Mouse (Mus musculus) intestine, postnatal 0 days (tissue): ENCODE measurements around the gene 1700037H04Rik. TPM values are rescaled to one million over a fixed set of nuclear protein-coding genes. Genes with fewer than 3 reads are reported as not detected.
A peak's percentile ranks its signal among the peaks of the same experiment; 100 is the strongest.

Experiments used
- ATAC-seq: fragments of 200-750 bp; cut with Nextera tagmentation; 2 replicates; pipeline ENCODE4 v1.8.0; 2017; ENCODE audit warnings: mild to moderate bottlenecking, moderate TSS enrichment, moderate library complexity
- H3K27ac ChIP-seq: fragments of 300-500 bp; sonication (generic); 2 replicates; pipeline ENCODE4 v1.5.1; 2014; ENCODE audit warnings: mild to moderate bottlenecking, low read depth, low read length, moderate library complexity
- H3K27me3 ChIP-seq: fragments of 300-500 bp; sonication (generic); replicated peaks from 2 replicates; pipeline ENCODE4 v1.6.1; 2014; ENCODE audit warnings: low read length, mixed read lengths; ENCODE audit not compliant: control insufficient read depth, insufficient read depth
- H3K36me3 ChIP-seq: fragments of 300-500 bp; sonication (generic); 2 replicates; pipeline ENCODE4 v1.6.1; 2014; ENCODE audit warnings: mild to moderate bottlenecking, moderate library complexity; ENCODE audit not compliant: control insufficient read depth, insufficient read depth
- H3K4me1 ChIP-seq: fragments of 300-500 bp; sonication (generic); replicated peaks from 2 replicates; pipeline ENCODE4 v1.6.1; 2014; ENCODE audit warnings: antibody characterized with exemption, low read length, mixed read lengths; ENCODE audit not compliant: control insufficient read depth, insufficient read depth
- H3K4me2 ChIP-seq: fragments of 300-500 bp; sonication (generic); replicated peaks from 2 replicates; pipeline ENCODE4 v1.6.1; 2014; ENCODE audit warnings: low read depth, mild to moderate bottlenecking, moderate library complexity
- H3K4me3 ChIP-seq: fragments of 300-500 bp; sonication (generic); 2 replicates; pipeline ENCODE4 v1.5.1; 2014; ENCODE audit warnings: low read depth, low read length
- H3K9ac ChIP-seq: fragments of 300-500 bp; sonication (generic); 2 replicates; pipeline ENCODE4 v1.6.1; 2014; ENCODE audit warnings: mild to moderate bottlenecking, low read depth, low read length
- H3K9me3 ChIP-seq: fragments of 300-500 bp; sonication (generic); 2 replicates; pipeline ENCODE4 v1.6.1; 2016; ENCODE audit warnings: mixed run types; ENCODE audit not compliant: control insufficient read depth
- CTCF ChIP-seq: sonication (generic); IDR thresholded peaks from 2 replicates; pipeline ENCODE4 v1.5.1; 2016; ENCODE audit warnings: low read depth, mild to moderate bottlenecking, control low read depth, antibody characterized with exemption, moderate library complexity
- WGBS: fragments of 180-500 bp; shearing (Covaris S2); extraction: QIAGEN DNeasy Blood & Tissue Kit; methylation state at CpG from one replicate; pipeline ENCODE4 v1.1.7; 2014; 5-methylcytosine and 5-hydroxymethylcytosine counted together
- polyA plus RNA-seq: library from polyadenylated mRNA; unstranded; fragments of >200 nt; fragmentation: Nextera tagmentation; extraction: Ambion mirVana; gene quantifications from 2 replicates; pipeline ENCODE4 v1.2.1, GENCODE M21; 2015

The 1700037H04Rik gene
- polyA plus RNA-seq, 1 experiment from 2014 or later, result 145 TPM

DNA sequence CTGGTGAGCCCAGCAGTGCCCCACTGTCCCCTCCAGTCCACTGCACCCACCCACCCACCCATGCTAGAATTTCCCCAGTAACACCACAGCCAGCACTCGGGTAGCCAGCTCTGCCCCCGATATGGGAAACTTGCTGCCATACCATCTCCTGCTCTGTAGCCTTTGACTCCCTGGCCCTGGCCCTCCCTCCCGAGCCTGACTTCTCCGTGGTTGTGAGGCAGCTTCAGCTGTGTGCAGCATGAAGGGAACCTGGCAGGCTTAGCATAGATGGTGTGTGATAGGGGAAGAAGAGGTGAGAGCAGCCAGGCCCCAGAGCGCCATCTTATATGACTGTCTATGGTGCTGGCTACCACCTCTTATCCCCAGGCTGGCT lies 19.4 kb downstream of the 1700037H04Rik start:
- Histone ChIP-seq H3K36me3 (peaks cover 12% of the 10 kb centered on the region; the same call in 1 of the 2 replicates), H3K27me3 (no peaks in the 10 kb centered on the region), H3K4me1 (no peaks in the 10 kb centered on the region), H3K9me3 (no peaks in the 10 kb centered on the region), H3K9ac (no peak overlapping the region), H3K4me2 (no peak overlapping the region), H3K4me3 (no peak overlapping the region), H3K27ac (0 out of 2 replicates have a peak overlapping the region, but pooled peaks have one; percentile 24)
- ATAC-seq, result no peak
- no peak for TF ChIP-seq CTCF
- WGBS, result 55% methylated on average over 5 of the region's 5 CpGs

DNA sequence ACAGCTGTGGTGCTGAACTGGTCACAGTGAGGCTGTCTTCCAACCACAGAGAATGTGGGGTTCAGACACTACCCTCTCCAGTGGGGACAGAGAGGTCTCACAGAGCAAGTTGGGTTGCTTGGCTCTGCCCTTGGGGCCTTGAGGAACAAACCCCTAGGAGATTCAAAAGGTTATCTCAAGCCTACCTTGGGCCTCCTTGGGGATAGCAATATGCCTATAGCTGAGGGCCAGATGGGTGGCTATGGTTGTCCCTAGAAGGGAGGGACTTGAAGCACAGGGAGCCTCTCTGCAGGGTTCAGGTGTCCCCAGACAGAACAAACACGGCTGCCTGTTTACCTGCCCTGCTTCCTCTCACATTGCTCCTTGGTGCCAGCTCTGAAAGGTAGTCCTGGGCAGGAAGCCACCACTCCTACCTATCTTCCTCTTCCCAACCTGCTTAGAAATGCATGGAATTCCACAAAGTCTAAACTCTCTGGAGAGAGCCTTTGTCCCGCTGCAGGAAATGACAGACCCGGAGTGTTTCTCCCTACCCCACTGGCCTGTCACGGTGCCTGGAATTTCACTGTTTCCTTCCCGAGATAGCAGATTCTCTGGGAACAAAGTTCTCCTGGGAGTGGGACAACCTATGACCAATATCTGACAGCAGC lies 19.9 kb downstream of the 1700037H04Rik start:
- peak; percentile 31 for ATAC-seq
- Histone ChIP-seq H3K36me3 (peaks cover 9% of the 10 kb centered on the region; the same call in 1 of the 2 replicates), H3K27me3 (no peaks in the 10 kb centered on the region), H3K9ac (no peak overlapping the region), H3K27ac (0 out of 2 replicates have a peak overlapping the region, but pooled peaks have one; percentile 24), H3K4me2 (no peak overlapping the region), H3K4me1 (no peaks in the 10 kb centered on the region), H3K9me3 (no peaks in the 10 kb centered on the region), H3K4me3 (no peak overlapping the region)
- TF ChIP-seq CTCF, result no peak
- 19% methylated on average over 5 of the region's 5 CpGs for WGBS

DNA sequence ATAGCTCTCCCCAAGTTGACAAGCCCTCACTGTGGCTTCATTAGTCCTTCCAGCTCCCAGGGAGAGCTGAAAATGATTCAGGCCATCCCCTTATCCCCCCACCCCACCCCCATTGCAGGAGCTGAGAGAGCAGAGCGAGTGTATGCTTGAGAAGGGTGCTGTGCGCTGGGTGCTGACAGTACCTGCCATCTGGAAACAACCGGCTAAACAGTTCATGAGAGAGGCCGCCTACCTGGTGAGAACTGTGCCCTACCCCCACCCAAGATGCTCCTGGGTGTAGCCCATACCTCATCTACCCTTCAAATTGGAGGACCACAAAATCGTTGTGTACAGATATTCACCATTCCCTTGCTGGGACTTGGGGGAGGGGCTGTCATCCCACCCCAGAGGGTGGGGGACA lies 20.6 kb downstream of the 1700037H04Rik start:
- Histone ChIP-seq H3K36me3 (peaks cover 1% of the 10 kb centered on the region; the same call in 1 of the 2 replicates), H3K27me3 (no peaks in the 10 kb centered on the region), H3K4me1 (no peaks in the 10 kb centered on the region), H3K4me2 (no peak overlapping the region), H3K9ac (no peak overlapping the region), H3K4me3 (no peak overlapping the region), H3K27ac (no peak overlapping the region), H3K9me3 (no peaks in the 10 kb centered on the region)
- no peak for TF ChIP-seq CTCF
- ATAC-seq, result no peak
- WGBS, result 89% methylated on average over 5 of the region's 5 CpGs

DNA sequence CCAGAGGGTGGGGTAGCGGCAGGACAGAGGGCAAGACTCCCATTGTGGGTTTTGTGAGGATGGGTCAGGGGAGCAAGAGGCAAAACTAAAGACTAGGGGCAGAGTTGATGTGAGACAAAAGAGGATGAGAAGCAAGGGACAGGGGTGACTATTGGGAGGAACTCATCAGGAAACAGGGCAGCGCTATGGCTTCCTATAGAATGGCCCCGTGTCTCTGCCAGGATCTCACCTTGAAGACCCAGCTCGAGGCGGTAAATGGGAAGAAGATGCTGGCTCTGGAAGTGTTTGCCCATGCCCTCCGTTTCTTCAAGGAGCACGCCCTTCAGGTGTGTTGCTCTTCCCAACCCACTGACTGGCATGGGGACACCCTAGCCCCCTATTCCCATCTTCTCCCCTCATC lies 21.1 kb downstream of the 1700037H04Rik start:
- ATAC-seq, result no peak
- 90% methylated on average over 7 of the region's 7 CpGs for WGBS
- H3K9ac ChIP-seq, result no peak overlapping the region
- no peaks in the 10 kb centered on the region for H3K27me3 ChIP-seq
- H3K4me3 ChIP-seq, result no peak overlapping the region
- H3K4me2 ChIP-seq, result no peak overlapping the region
- TF ChIP-seq CTCF, result no peak
- no peaks in the 10 kb centered on the region; the same call in 1 of the 2 replicates for H3K36me3 ChIP-seq
- H3K9me3 ChIP-seq, result no peaks in the 10 kb centered on the region
- H3K27ac ChIP-seq, result no peak overlapping the region
- no peaks in the 10 kb centered on the region for H3K4me1 ChIP-seq

DNA sequence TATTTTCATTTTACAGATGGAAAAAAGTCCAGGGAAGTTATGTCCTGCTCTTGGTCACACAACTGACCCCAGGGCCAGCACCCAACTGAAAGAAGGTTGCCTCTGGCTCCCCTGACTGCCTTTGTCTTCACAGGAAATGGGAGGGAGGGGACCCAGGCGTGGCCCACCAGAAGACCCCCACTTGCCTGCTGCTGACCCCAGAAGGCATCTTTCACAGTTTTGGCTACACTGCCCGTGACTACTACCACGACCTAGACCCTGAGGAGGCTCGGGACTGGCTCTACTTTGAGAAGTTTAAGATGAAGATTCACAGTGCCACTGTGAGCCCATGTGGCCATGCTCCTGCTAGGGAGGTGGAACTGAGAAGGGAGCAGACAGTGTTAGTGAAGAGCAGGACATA lies 21.6 kb downstream of the 1700037H04Rik start:
- no peak for ATAC-seq
- Histone ChIP-seq H3K27ac (no peak overlapping the region), H3K4me2 (no peak overlapping the region), H3K36me3 (no peaks in the 10 kb centered on the region; the same call in 1 of the 2 replicates), H3K9ac (no peak overlapping the region), H3K9me3 (no peaks in the 10 kb centered on the region), H3K4me3 (no peak overlapping the region), H3K4me1 (no peaks in the 10 kb centered on the region), H3K27me3 (no peaks in the 10 kb centered on the region)
- whole genome bisulfite sequencing, result 86% methylated on average over 4 of the region's 4 CpGs
- no peak for TF ChIP-seq CTCF

DNA sequence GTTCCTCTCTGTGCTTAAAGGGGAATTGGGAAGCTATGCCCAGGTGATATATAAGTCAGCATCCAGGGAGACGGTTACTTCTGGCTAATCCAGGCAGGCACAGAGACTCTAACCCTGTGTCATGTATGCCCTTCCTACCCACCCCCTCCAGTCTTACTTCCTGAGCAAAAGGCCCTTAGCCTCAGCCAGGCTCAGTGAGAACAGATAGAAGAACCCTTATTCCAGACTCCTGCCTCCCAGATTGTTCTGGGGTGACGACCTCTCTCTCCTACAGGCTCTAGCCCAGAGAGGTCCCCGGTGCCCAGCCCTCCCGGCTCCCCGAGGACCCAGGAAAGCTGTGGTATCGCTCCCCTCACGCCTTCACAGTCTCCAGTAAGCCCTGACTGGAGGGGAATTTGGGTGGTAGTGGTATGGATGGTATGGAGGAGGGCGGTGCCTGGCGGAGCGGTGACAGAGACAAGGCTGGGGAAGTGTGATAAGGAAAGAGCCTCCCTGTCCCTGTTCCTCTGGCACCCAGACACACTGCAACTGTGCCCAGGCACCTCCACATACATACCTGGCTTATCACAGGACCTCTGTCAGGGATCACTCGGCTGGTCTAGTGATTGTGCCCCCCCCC lies 24.3 kb downstream of the 1700037H04Rik start:
- H3K4me2 ChIP-seq, result no peak overlapping the region
- no peaks in the 10 kb centered on the region for H3K4me1 ChIP-seq
- no peak overlapping the region for H3K4me3 ChIP-seq
- no peak overlapping the region for H3K9ac ChIP-seq
- no peaks in the 10 kb centered on the region; the same call in 1 of the 2 replicates for H3K36me3 ChIP-seq
- H3K9me3 ChIP-seq, result no peaks in the 10 kb centered on the region
- no peak overlapping the region for H3K27ac ChIP-seq
- H3K27me3 ChIP-seq, result no peaks in the 10 kb centered on the region
- TF ChIP-seq CTCF, result no peak
- ATAC-seq, result no peak
- 58% methylated on average over 11 of the region's 11 CpGs for WGBS
